Mouse (Mus musculus) hindbrain, embryonic 16.5 days (tissue): ENCODE data around the gene Frs3. TPM values are rescaled to one million over a fixed set of nuclear protein-coding genes. Genes with fewer than 3 reads are reported as not detected.

ENCODE experiments used
- ATAC-seq: fragments of 200-750 bp; cut with Nextera tagmentation; 2 replicates; pipeline ENCODE4 v1.8.0; 2017; ENCODE audit warnings: moderate TSS enrichment, moderate library complexity
- H3K27ac ChIP-seq: fragments of 300-500 bp; sonication (generic); 2 replicates; pipeline ENCODE4 v1.5.1; 2014; ENCODE audit warnings: low read depth, mild to moderate bottlenecking, control low read depth, low read length, moderate library complexity
- H3K27me3 ChIP-seq: fragments of 300-500 bp; sonication (generic); replicated peaks from 2 replicates; pipeline ENCODE4 v1.6.1; 2014; ENCODE audit warnings: low read length; ENCODE audit not compliant: control insufficient read depth, insufficient read depth
- H3K36me3 ChIP-seq: fragments of 300-500 bp; sonication (generic); 2 replicates; pipeline ENCODE4 v1.6.1; 2014; ENCODE audit warnings: mild to moderate bottlenecking, low read length, moderate library complexity, mixed read lengths; ENCODE audit not compliant: control insufficient read depth, insufficient read depth
- H3K4me1 ChIP-seq: fragments of 300-500 bp; sonication (generic); 2 replicates; pipeline ENCODE4 v1.6.1; 2014; ENCODE audit warnings: low read depth, low read length; ENCODE audit not compliant: control insufficient read depth, insufficient read depth
- H3K4me2 ChIP-seq: fragments of 300-500 bp; sonication (generic); 2 replicates; pipeline ENCODE4 v1.6.1; 2014; ENCODE audit warnings: mild to moderate bottlenecking, low read length, control low read depth, moderate library complexity
- H3K4me3 ChIP-seq: fragments of 300-500 bp; sonication (generic); 2 replicates; pipeline ENCODE4 v1.5.1; 2014; ENCODE audit warnings: mild to moderate bottlenecking, low read length, control low read depth, moderate library complexity
- H3K9ac ChIP-seq: fragments of 300-500 bp; sonication (generic); 2 replicates; pipeline ENCODE4 v1.6.1; 2014; ENCODE audit warnings: low read depth, mild to moderate bottlenecking, control low read depth, low read length, moderate library complexity
- H3K9me3 ChIP-seq: fragments of 300-500 bp; sonication (generic); 2 replicates; pipeline ENCODE4 v1.6.1; 2014; ENCODE audit warnings: mild to moderate bottlenecking, low read length, moderate library complexity; ENCODE audit not compliant: control insufficient read depth
- WGBS: fragments of 180-500 bp; shearing (Covaris S2); extraction: QIAGEN DNeasy Blood & Tissue Kit; methylation state at CpG from one replicate; pipeline ENCODE4 v1.1.7; 2014; 5-methylcytosine and 5-hydroxymethylcytosine counted together
- polyA plus RNA-seq: library from polyadenylated mRNA; unstranded; fragments of >200 nt; fragmentation: Nextera tagmentation; extraction: Ambion mirVana; gene quantifications from 2 replicates; pipeline ENCODE4 v1.2.1, GENCODE M21; 2015

The Frs3 gene
- polyA plus RNA-seq, 1 experiment from 2014 or later, result 58.1 TPM

DNA sequence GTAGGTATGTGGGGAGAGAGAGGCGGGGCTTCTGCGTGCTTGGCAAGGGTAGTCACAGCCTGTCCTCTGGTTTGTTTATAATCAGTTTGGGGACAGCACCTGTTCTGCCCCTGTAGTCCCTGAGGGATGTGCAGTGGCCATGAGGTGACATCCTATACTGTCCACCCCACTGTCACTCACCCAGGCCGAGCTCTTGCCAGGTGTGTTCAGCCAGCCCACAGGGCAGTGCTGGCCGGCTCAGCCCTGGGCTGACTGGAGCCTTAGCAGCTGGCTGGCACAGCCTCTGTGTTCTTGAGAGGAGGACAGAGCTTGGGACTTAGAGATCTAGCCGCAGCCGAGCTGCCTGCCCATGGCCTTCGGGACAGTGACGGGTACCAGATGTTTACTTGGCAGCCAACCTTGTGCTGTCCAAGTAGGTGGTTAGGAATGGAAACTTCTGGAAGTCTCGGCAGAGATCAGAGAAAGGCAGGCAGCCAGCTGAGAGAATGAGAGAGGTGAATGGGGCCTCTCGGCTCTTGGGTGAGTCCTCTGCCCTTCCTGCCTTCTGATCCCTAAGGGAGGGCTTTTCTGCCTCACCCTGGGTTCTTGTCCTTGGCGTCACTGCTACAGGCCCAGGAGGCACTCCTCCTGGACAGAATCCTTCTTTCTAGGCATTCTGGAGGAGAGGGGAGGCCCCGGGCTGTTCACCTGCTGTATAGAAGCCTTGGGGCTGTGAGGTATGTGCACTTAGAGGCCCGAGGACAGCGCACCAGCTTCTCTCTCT is 60.1 kb downstream of the Frs3 start:
- 74% methylated on average over 14 of the region's 14 CpGs for WGBS
- Histone ChIP-seq H3K27ac (no peak overlapping the region), H3K4me1 (no peaks in the 10 kb centered on the region), H3K27me3 (no peaks in the 10 kb centered on the region), H3K4me3 (no peak overlapping the region), H3K36me3 (no peaks in the 10 kb centered on the region), H3K9ac (no peak overlapping the region), H3K4me2 (no peak overlapping the region), H3K9me3 (no peaks in the 10 kb centered on the region)
- no peak for ATAC-seq

DNA sequence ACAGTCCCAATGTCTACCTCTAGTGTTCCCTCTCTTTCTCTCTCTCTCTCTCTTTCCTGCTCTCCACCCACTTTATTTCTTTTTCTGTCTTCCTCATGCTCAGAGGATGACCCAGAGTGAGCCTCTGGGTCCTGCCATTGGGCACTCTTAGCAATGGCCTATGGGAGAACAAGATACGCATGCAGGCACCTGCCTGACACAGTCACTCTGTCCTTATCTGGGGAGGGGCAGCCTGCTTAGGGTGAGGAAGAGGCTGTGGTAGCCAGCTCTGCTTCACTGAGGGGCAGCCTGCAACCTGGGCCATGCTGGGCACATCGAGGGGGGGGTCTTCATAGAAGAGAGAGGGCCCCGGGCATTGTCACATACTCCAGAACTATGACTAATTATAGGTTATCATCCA is 60.8 kb downstream of the Frs3 start:
- H3K4me2 ChIP-seq, result no peak overlapping the region
- no peaks in the 10 kb centered on the region for H3K9me3 ChIP-seq
- H3K27ac ChIP-seq, result no peak overlapping the region
- ATAC-seq, result no peak
- H3K4me3 ChIP-seq, result no peak overlapping the region
- H3K4me1 ChIP-seq, result no peaks in the 10 kb centered on the region
- 83% methylated on average over 3 of the region's 3 CpGs for WGBS
- no peaks in the 10 kb centered on the region for H3K27me3 ChIP-seq
- no peak overlapping the region for H3K9ac ChIP-seq
- H3K36me3 ChIP-seq, result no peaks in the 10 kb centered on the region

GRCm38 (mm10) chr17:47750101-47750500 is 61.3 kb downstream of the Frs3 start:
- Histone ChIP-seq H3K4me2 (no peak overlapping the region), H3K9me3 (no peaks in the 10 kb centered on the region), H3K27ac (no peak overlapping the region), H3K4me3 (no peak overlapping the region), H3K36me3 (no peaks in the 10 kb centered on the region), H3K4me1 (no peaks in the 10 kb centered on the region), H3K27me3 (no peaks in the 10 kb centered on the region), H3K9ac (no peak overlapping the region)
- no peak for ATAC-seq
- WGBS, result 52% methylated on average over 6 of the region's 6 CpGs

- Histone ChIP-seq H3K4me3 (no peak overlapping the region), H3K36me3 (no peaks in the 10 kb centered on the region), H3K9me3 (no peaks in the 10 kb centered on the region), H3K4me2 (no peak overlapping the region), H3K27me3 (no peaks in the 10 kb centered on the region), H3K27ac (no peak overlapping the region), H3K9ac (no peak overlapping the region), H3K4me1 (no peaks in the 10 kb centered on the region)
- 83% methylated on average over 5 of the region's 5 CpGs for WGBS
- ATAC-seq, result no peak
Observed at GRCm38 (mm10) chr17:47751811-47752210, 63.0 kb downstream of the Frs3 start.

- WGBS, result 87% methylated on average over 8 of the region's 8 CpGs
- no peak overlapping the region for H3K4me3 ChIP-seq
Observed at GRCm38 (mm10) chr17:47753130-47753775, 64.4 kb downstream of the Frs3 start.

More at GRCm38 (mm10) chr17:47753130-47753775, 64.4 kb downstream of the Frs3 start:
- no peaks in the 10 kb centered on the region for H3K9me3 ChIP-seq
- H3K4me1 ChIP-seq, result no peaks in the 10 kb centered on the region
- no peaks in the 10 kb centered on the region for H3K27me3 ChIP-seq
- no peak overlapping the region for H3K27ac ChIP-seq
- H3K4me2 ChIP-seq, result no peak overlapping the region
- no peaks in the 10 kb centered on the region for H3K36me3 ChIP-seq
- no peak for ATAC-seq
- no peak overlapping the region for H3K9ac ChIP-seq

Other genes with a start within 250 kb of the Frs3 start
- gene Taf8, start 186.7 kb upstream of the Frs3 start, polyA plus RNA-seq, result 20.0 and 20.5 TPM in 2 replicates
- gene Ccnd3, start 184.0 kb upstream of the Frs3 start, polyA plus RNA-seq, result 81.7 and 99.9 TPM in 2 replicates
- 35.5 and 37.8 TPM in 2 replicates for gene Bysl, start 77.5 kb upstream of the Frs3 start, polyA plus RNA-seq
- gene Med20, start 77.4 kb upstream of the Frs3 start, polyA plus RNA-seq, result 43.7 and 45.3 TPM in 2 replicates
- 1.7 and 1.9 TPM in 2 replicates for gene Gm20517, start 77.4 kb upstream of the Frs3 start, polyA plus RNA-seq
- 5.2 TPM in 2 replicates for gene Usp49, start 58.3 kb upstream of the Frs3 start, polyA plus RNA-seq
- 264 and 286 TPM in 2 replicates for gene Tomm6, start 644 bp upstream of the Frs3 start, polyA plus RNA-seq
- 1.4 TPM in 2 replicates for gene Gm21981, start 5.4 kb downstream of the Frs3 start, polyA plus RNA-seq
- 0.72 and 1.6 TPM in 2 replicates for gene Prickle4, start 5.7 kb downstream of the Frs3 start, polyA plus RNA-seq
- 0.11 TPM in 1 of 2 replicates, not detected in the other for gene Pgc, start 37.8 kb downstream of the Frs3 start, polyA plus RNA-seq
- gene Tfeb, start 48.0 kb downstream of the Frs3 start, polyA plus RNA-seq, result 4.6 and 4.7 TPM in 2 replicates
- 2.7 and 3.9 TPM in 2 replicates for gene Mdfi, start 145.7 kb downstream of the Frs3 start, polyA plus RNA-seq
- gene Foxp4, start 235.6 kb downstream of the Frs3 start, polyA plus RNA-seq, result 27.4 and 31.8 TPM in 2 replicates